Mouse (Mus musculus) thymus, adult 2 months (tissue): ENCODE results near the gene Mphosph10. TPM values are rescaled to one million over a fixed set of nuclear protein-coding genes. Genes with fewer than 3 reads are reported as not detected.

ENCODE experiments used
- DNase-seq: peaks from one replicate; pipeline ENCODE4 v3.0.0; 2021
- H3K27ac ChIP-seq: fragments of 200-500 bp; 2 replicates; pipeline ENCODE4 v1.5.1; 2012; ENCODE audit warnings: low read length, control low read depth; ENCODE audit not compliant: control insufficient read depth, insufficient read depth
- H3K27me3 ChIP-seq: fragments of 200-500 bp; 2 replicates; pipeline ENCODE4 v1.6.1; 2012; ENCODE audit warnings: mild to moderate bottlenecking, low read length, moderate library complexity, mixed read lengths; ENCODE audit not compliant: control insufficient read depth, insufficient read depth
- H3K36me3 ChIP-seq: fragments of 200-500 bp; 2 replicates; pipeline ENCODE4 v1.6.1; 2012; ENCODE audit warnings: mild to moderate bottlenecking, low read length, moderate library complexity; ENCODE audit not compliant: control insufficient read depth, insufficient read depth
- H3K4me1 ChIP-seq: fragments of 200-500 bp; replicated peaks from 2 replicates; pipeline ENCODE4 v1.6.1; 2012; ENCODE audit warnings: low read length; ENCODE audit not compliant: control insufficient read depth, insufficient read depth
- H3K4me3 ChIP-seq: fragments of 200-500 bp; 2 replicates; pipeline ENCODE4 v1.5.1; 2012; ENCODE audit warnings: mild to moderate bottlenecking, low read length, control low read depth, moderate library complexity; ENCODE audit not compliant: control insufficient read depth, insufficient read depth
- CTCF ChIP-seq: fragments of 200-500 bp; IDR thresholded peaks from 2 replicates; pipeline ENCODE4 v1.5.1; 2012; ENCODE audit warnings: mild to moderate bottlenecking, control low read depth, low read length, moderate library complexity, borderline replicate concordance; ENCODE audit not compliant: control insufficient read depth, poor library complexity, insufficient read depth; ENCODE audit errors: extremely low read depth
- POLR2A ChIP-seq: fragments of 200-500 bp; IDR thresholded peaks from 2 replicates; pipeline ENCODE4 v1.6.1; 2012; ENCODE audit warnings: mild to moderate bottlenecking, low read length, control low read depth, moderate library complexity; ENCODE audit not compliant: control insufficient read depth, poor library complexity, insufficient read depth; ENCODE audit errors: extremely low read depth
- WGBS: fragments of 180-500 bp; shearing (Covaris S2); methylation state at CpG from one replicate; pipeline ENCODE4 v1.1.7; 2018; 5-methylcytosine and 5-hydroxymethylcytosine counted together
- polyA plus RNA-seq: library from polyadenylated mRNA; depleted of rRNA; stranded (reverse); fragments of >200 nt; gene quantifications from 2 replicates; pipeline ENCODE4 v1.2.3, GENCODE M21; 2012

The Mphosph10 gene
- polyA plus RNA-seq, 1 experiment = 1.8 TPM

DNA sequence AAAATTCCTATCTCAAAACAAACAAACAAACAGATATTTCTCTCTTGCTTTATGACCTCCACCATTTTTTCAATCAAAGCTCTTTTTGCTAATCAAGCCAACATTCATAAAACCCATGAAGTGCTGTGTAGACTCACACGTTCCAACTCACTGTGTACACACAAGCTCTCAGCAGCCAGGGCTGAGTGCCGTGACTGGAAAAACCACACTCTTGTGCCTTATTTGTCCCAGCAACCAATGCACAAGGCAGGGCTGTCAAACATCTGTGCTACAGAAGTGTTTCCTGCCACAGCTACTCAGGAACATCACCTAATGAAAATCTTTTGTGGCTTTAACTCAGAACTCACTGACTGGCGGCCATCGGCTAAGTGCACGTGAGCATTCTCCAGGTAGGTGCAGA, 26.2 kb downstream of the Mphosph10 start:
- TF ChIP-seq POLR2A = no peak
- no peak for TF ChIP-seq CTCF
- Histone ChIP-seq H3K4me3 (no peak overlapping the region), H3K27ac (no peak overlapping the region), H3K4me1 (no peaks in the 10 kb centered on the region), H3K27me3 (no peaks in the 10 kb centered on the region), H3K36me3 (0 out of 2 replicates have a peak, but pooled peaks cover 7% of the 10 kb centered on the region)
- DNase-seq = no peak
- WGBS = 98% methylated on average over 5 of the region's 5 CpGs

DNA sequence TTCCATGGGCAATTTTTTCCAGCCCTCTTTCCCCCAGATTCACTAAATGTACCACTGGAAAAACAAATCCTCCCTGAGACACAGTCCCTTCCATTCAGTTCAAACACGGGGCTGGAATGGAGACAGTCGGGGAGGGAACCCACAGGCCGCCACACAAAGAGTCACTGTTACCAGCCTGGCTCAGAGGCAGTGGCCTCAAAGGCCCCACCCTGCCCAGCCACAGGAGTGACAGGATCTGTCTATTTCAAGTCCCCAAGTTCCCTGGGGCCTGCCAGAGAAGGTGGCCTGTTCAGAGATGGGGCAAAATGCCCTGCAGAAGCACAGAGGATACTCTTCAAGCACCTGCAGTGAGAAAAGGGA, 31.5 kb downstream of the Mphosph10 start:
- TF ChIP-seq CTCF (no peak), POLR2A (no peak)
- no peak overlapping the region for H3K27ac ChIP-seq
- H3K27me3 ChIP-seq = no peaks in the 10 kb centered on the region
- no peaks in the 10 kb centered on the region for H3K4me1 ChIP-seq
- H3K4me3 ChIP-seq = no peak overlapping the region
- peaks cover 7% of the 10 kb centered on the region; the same call in 1 of the 2 replicates for H3K36me3 ChIP-seq
- DNase-seq = no peak
- WGBS = 91% methylated on average over 3 of the region's 3 CpGs

DNA sequence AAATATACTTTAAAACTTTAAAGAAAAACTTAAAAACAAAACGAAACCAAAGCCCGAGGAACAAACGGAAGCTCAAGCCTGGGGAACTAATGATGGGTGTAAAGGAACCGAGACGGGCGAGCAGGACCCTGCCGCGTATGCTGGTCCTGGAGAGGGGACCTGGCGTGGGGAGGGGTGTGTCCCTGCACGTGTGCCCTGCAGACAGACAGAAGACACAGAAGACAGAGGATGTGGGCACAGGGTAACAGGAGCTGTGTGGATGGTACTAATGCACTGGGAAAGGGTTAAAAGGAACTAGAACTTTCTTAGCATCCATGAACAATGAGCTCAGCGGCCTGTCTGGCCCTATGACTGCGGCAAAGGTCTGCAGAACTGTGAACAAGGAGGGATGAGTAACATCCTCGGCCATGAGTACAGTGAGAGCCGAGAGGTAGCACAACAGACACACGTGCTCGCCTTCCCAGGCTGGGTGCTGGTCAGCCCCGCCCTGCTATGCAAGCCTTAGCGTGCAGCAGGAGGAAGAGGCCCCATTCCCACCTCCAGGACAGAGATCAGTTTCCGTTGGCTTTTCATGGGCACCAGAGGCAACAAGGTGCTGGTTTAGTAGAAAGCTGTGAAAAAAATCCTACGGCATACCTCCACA, 32.0 kb downstream of the Mphosph10 start:
- WGBS = 91% methylated on average over 20 of the region's 20 CpGs
- Histone ChIP-seq H3K27me3 (no peaks in the 10 kb centered on the region), H3K36me3 (peaks cover 7% of the 10 kb centered on the region; the same call in 1 of the 2 replicates), H3K4me1 (no peaks in the 10 kb centered on the region), H3K27ac (no peak overlapping the region), H3K4me3 (no peak overlapping the region)
- TF ChIP-seq POLR2A (no peak), CTCF (no peak)
- DNase-seq = no peak

DNA sequence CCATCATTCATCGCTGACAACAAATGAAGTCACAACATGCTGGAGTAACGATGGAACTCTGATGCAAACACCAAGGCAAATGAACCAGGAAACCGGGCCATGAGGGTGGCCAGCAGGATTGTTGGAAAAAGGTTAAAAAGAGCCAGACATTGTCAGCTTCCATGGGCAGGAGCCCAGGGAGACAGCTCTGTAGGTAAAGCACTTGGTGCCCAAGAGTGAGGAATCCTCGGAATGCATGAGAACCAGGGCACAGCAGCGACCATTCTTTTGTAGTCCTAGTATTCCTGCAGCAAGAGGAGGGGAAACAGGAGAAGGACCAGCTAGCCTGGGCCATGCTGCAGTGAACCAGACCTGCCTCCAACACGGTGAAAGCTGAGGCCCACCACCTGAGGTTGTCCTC, 33.4 kb downstream of the Mphosph10 start:
- TF ChIP-seq CTCF (no peak), POLR2A (no peak)
- WGBS = 96% methylated on average over 6 of the region's 6 CpGs
- Histone ChIP-seq H3K4me3 (no peak overlapping the region), H3K27ac (no peak overlapping the region), H3K36me3 (peaks cover 6% of the 10 kb centered on the region; the same call in 1 of the 2 replicates), H3K27me3 (no peaks in the 10 kb centered on the region), H3K4me1 (no peaks in the 10 kb centered on the region)
- no peak for DNase-seq

DNA sequence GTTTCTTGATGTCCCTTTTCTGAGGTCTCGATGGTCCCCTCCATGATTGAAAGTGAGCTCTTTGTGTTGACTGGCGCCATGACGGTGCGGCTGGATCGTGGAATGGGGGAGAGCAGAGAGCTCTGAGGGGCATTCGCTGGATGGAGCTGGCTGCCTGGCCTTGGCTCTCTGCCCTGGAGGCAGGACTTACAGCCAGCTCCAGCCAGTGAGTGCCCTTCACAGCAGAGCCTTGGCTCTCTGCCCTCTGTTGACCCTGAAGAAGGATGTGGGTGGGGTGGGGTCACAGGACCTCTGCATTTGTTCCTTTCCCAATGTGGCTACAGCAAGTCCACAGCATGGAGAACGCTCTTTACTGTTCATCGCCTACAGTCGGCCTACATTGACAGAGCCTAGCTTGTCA, 34.7 kb downstream of the Mphosph10 start:
- 95% methylated on average over 9 of the region's 9 CpGs for WGBS
- H3K27me3 ChIP-seq = no peaks in the 10 kb centered on the region
- DNase-seq = no peak
- TF ChIP-seq CTCF (no peak), POLR2A (no peak)
- no peaks in the 10 kb centered on the region for H3K4me1 ChIP-seq
- no peak overlapping the region for H3K27ac ChIP-seq
- H3K36me3 ChIP-seq = peaks cover 4% of the 10 kb centered on the region; the same call in 1 of the 2 replicates
- H3K4me3 ChIP-seq = no peak overlapping the region

DNA sequence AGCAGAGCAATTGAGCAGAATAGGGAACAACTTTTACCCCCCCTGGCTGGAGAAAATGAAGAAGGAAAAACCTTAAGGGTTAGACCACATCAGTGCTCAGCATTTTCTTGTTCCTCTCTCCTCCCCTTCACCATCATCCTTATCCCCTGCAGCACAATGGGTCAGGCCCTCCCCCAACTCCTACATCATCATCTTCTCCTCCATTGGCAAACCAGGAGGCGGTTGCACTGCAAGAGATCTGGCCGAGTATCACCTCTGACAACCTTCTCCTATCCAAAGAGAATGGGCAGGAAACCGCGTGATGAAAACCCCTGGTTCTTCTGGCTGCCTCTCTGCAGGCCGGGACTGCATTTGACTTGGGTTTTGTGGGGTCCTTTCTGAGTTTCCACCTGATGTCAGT, 35.4 kb downstream of the Mphosph10 start:
- no peaks in the 10 kb centered on the region for H3K27me3 ChIP-seq

DNA sequence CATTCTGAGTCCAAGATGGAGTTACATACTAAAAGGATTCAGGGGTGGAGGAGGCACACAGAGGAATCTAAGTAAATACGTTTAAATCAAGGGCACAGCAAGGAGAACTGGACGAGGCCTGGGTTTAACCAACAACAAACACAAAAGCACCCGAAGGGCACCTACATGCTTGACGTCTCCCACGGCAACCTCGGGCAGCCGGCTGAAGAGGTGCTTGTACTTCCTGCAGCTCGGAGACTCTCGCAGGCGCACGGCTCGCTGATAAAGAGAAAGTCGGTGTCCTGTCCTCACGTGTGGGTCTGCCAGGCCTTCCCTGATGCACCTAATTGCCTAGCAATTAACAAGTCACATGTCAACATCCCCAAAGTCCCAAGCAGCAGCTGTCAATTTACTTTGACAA, 37.9 kb downstream of the Mphosph10 start:
- no peak for TF ChIP-seq POLR2A
- TF ChIP-seq CTCF = no peak
- Histone ChIP-seq H3K27ac (no peak overlapping the region), H3K36me3 (peaks cover 8% of the 10 kb centered on the region; the same call in 1 of the 2 replicates), H3K4me1 (no peaks in the 10 kb centered on the region), H3K4me3 (no peak overlapping the region), H3K27me3 (no peaks in the 10 kb centered on the region)
- no peak for DNase-seq
- WGBS = 96% methylated on average over 14 of the region's 14 CpGs

More for the DNA sequence above, 35.4 kb downstream of the Mphosph10 start:
- H3K4me3 ChIP-seq = no peak overlapping the region
- 91% methylated on average over 5 of the region's 5 CpGs for WGBS
- H3K36me3 ChIP-seq = peaks cover 4% of the 10 kb centered on the region; the same call in 1 of the 2 replicates
- TF ChIP-seq POLR2A (no peak), CTCF (no peak)
- H3K4me1 ChIP-seq = no peaks in the 10 kb centered on the region
- no peak for DNase-seq
- no peak overlapping the region for H3K27ac ChIP-seq
